Mouse (Mus musculus) left cerebral cortex, adult 8-10 months (tissue): ENCODE results near the gene Cyp3a41a. TPM values are rescaled to one million over a fixed set of nuclear protein-coding genes. Genes with fewer than 3 reads are reported as not detected.
"Not testable (repeated sequence)": the region's sequence is repeated elsewhere in the genome, so short reads cannot be mapped to it uniquely, and the experiment has no call there.

Experiments
- DNase-seq, 2 experiments: peaks; one replicate each; pipeline ENCODE4 v3.0.0; 2022; ENCODE audit warnings: low spot score in 2 of 2
- total RNA-seq, 4 experiments: library from RNA; stranded (reverse); gene quantifications; 2 replicates each; pipeline ENCODE4 v1.2.4; 2022

Cyp3a41a gene
- total RNA-seq: not detected

GRCm38 (mm10) chr5:145720036-145720435 lies at the start of gene Cyp3a41a:
Cyp3a41a (minus strand) TSS chr5:145720136.
- DNase-seq: not testable (repeated sequence)

GRCm38 (mm10) chr5:145737512-145737911 lies 17.6 kb upstream of the Cyp3a41a start:
- not testable (repeated sequence) for DNase-seq

- not testable (repeated sequence) for DNase-seq
These were observed 5.6 kb downstream of the Cyp3a41a start for GRCm38 (mm10) chr5:145714296-145714695.

- DNase-seq: not testable (repeated sequence)
These were observed 12.6 kb downstream of the Cyp3a41a start for GRCm38 (mm10) chr5:145707372-145707771.

- no peak for DNase-seq
These were observed 57.9 kb downstream of the Cyp3a41a start for GRCm38 (mm10) chr5:145662007-145662406.

GRCm38 (mm10) chr5:145647779-145648178 lies 72.2 kb downstream of the Cyp3a41a start:
- DNase-seq: no peak

Other genes with a start within 250 kb of the Cyp3a41a start
- not detected for gene Cyp3a41b, start 135.4 kb downstream of the Cyp3a41a start, total RNA-seq
- gene Cyp3a44, start 85.7 kb upstream of the Cyp3a41a start, total RNA-seq: not detected
- gene Cyp3a11, start 159.8 kb upstream of the Cyp3a41a start, total RNA-seq: not detected